Mouse (Mus musculus): ENCODE data around the gene Sh2d4b. TPM values are rescaled to one million over a fixed set of nuclear protein-coding genes. Genes with fewer than 3 reads are reported as not detected.

The Sh2d4b gene
- total RNA-seq, 2 experiments from 2014 or later = 3.4 to 3.6 TPM

DNA sequence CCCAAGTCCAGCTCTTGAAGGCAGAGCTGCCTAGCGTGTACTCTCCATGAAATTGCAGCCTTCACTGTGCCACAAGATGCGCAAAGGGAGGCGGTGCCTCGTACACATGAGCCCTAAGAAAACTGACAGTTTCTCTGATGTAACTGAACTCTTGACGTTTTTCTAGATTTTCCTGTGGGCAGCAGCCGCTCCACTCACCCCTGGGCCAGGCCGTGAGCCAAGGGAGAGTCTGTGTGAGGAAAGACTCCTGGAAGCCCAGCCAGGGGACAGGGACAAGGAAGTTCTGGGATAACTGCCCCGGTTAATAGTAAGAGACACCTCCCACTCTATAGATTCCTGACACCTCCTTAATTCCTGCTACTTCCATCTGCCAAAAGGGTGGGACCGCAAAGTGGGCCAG is 15.7 kb upstream of the Sh2d4b start:
- no peak for DNase-seq (ENCODE audit: low spot score in 2 of 2)

DNA sequence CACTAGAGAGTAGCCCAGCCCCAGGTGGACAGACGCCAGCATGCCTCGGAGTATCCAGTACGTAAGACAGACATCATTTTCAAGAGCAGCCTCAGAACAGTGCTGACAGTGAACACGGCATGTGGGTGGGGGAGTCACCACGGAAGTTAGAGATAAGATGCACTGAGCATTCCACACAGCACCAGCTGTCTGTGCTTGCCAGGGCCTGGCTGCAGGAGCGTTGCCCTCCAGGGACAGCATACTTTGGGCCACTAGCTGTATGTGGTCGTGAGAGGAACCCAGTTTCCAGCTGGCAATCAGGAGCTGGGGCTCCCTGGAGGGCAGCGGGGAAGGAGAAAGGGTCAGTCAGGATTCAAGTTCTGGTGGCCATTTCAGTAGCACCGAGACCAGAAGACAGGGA is 13.7 kb upstream of the Sh2d4b start:
- no peak for DNase-seq (ENCODE audit: low spot score in 2 of 2)

DNA sequence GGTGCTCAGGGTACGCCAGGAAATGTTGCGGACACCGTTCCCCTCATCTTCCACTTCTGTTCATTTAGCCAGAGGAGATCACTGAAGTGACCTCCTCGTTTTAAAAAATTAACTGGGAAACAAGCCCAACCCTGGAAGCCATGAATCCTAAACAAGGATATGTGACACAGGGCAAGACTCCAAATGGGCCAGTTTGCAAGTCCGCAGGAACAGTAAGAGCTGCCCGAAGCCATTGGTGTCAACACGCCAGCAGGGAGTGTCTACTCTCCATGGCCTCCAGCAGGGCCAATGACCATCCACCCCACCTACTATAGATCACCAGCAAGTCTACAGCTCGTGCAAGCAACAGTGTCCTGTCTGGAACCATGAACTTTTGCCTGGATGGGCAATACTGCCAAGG is 12.7 kb upstream of the Sh2d4b start:
- no peak for DNase-seq (ENCODE audit: low spot score in 2 of 2)

DNA sequence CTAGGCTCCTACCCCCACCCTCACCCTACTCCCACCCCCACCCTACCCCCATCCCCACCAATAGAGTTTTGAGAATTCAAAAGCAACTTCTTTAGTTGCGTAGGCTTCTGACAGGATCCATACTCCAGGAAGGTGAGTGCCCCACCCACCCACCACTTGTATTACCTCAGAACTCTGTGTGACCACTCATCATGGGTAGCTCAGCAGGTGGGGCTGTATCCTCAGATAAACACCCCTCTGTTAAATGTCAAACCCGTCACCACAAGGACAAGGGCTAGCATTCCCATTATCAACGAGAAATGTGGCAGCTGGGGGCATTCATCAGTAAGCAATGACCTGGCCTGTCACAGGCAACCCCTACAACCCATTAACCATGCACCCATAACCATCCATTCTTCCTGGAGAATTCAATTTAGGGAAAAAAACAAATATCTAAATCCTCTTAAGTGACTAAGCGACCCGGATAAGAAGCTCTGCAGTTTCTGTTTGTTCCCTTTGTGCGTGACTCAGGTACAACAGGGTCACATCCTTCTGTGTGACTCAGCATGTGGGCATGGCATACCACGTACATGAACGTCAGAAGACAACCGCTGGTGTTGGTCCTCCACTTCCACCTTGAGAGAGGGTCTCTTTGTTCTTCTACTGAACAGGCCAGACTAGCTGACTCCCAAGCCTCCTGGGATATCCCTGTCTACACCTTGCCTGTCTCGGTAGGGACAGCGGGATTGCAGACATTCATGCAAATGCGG is 9.4 kb upstream of the Sh2d4b start:
- DNase-seq (ENCODE audit: low spot score in 2 of 2) = no peak

DNA sequence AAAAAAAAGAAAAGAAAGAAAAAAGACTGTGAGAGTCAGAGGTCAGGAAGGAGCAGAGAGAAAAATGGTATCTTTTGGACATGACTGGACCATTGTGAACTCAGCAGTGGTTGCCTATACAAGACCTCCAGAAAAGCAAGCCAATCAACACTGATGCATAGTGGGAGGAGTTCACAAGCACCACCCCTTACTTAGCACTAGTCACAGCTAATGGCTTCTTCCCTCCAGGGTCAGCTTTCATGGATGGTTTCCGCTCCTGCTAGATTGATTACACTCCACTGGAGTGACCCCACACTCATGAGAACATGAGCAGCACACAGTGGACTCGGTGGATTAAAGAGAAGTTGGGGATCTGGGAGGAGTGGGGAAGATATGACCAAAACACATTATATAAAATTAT is 7.2 kb upstream of the Sh2d4b start:
- DNase-seq (ENCODE audit: low spot score in 2 of 2) = no peak

DNA sequence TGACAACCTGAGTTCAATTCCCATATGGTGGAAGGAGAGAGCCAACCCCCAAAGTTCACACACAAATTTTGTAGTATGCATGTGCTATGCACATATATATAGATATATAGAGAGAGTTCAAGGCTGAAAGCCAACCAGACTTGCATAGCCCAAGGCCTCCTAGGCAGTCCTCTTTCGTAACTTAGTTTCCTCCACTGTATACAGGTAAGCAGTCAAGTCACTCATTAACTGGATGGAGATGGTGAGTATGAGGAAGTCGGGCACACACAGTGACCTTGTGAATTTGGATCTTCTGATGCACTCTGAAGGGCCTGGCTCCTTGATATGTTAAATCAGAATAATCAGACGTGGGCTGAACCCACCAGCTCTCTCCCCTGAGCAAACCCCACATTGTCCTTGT is 4.8 kb upstream of the Sh2d4b start:
- no peak for DNase-seq (ENCODE audit: low spot score in 2 of 2)

DNA sequence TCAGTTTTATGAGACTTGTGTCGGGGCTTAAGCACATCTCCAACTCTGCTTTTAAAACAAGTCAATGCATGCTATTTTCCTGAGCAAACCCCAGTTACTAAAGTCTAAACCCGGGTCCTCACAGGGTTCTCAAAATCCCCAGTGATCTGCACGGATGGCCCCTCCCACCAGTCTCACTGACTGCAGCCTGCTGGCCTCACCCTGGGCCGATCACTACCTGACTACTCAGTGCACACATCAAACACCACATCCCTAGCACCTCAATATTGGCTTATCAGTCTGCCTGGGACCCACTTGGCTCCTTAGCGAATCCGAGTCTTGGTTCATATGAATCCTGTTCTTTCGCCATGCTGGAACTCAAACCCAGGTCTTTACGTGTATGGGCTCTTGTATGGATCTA is 2.6 kb upstream of the Sh2d4b start:
- DNase-seq (ENCODE audit: low spot score in 2 of 2) = no peak

DNA sequence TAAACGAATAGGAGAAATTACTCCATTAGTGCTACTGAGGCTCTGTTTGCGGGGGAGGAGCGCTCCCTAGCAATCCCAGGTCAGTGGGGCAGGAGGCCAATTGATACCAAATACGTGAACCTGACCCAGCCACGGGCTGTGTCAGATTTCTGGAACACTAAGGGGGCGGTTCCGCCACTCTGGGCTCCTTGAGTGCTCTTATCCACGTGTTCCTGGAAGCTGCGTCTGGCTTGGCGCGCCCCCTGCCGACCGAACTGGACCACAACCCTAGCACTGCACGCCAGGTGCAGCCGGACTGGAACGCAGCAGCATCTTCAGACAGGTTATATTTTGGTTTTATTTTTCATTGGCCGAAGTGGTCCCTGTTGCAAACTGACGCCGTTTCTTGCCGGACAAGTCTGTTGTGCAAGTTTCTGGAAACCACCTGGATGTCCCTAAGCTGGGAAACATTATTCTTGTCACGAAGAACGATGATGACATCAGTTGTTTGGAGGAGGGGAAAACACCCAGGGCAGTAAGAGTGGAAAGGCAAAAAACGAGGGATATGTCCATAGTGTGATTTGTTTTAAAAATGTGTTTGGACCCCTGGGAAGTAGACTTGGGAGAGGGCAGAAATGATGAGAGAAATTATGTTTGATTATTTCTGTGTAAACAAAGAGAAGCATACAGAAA is 1.6 kb upstream of the Sh2d4b start:
- DNase-seq (ENCODE audit: low spot score in 2 of 2) = peak; percentile 50 to 60

DNA sequence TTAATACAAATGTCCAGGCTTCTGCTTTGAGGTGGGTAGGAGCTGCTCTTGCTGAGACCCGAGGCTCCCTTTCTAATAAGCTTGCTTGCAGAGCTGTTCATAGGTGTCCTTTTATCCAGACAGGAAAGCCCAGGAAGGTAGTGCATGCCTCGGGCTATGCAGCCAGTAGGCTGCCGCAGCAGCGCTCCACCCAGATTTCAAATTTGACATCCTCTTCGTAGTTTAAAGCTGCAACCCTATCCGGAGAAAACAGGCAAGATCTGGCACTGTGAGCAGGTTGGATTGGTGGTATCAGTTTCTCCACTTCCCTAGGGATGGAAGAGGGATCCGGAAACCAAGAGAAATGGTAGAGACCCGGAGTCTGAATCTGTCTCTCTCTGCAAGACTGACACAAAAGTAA is 818 bp upstream of the Sh2d4b start:
- DNase-seq (ENCODE audit: low spot score in 2 of 2) = no peak

DNA sequence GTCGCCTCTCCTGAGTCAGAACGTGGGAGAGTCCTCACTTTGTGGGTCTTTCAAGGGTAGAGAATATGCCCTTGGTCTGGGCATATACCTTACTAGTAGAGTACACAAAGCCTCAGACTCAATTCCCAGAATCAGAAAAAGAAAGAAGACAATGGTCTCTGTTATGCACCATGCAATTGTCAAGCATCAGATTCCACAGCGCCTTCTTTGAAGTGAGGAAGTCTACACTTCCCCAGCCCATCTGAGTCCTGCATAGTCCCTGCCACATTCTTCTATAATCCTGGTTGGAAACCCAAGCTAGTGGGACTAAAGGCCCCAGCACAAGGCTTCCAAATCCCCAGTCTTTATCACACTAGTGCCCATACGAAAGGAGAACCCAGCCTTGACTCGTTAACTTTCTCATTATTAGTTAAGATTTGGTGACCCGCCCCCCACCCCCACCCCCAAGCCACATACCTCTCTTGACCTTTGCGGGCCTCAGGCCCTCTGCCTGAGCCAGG is 690 bp downstream of the Sh2d4b start:
- no peak for DNase-seq (ENCODE audit: low spot score in 2 of 2)

DNA sequence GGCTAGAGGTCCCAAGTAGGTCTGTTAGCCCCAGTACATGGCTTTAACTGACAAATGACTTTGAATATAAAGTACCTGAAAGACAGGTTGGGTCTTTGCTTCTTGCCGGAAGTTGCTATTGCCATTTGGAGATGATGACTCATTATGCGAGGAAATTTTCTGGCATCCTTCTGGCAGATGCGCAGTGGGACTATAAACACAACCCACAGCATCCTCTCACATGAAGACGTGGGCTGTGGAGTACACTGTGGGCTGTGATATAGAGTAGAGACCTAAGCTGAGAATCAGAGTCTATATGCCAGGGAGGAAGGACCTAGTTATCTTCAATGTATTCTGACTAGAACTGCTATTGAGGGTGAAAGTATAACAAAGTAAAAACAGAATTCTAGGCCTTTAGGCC is 1.6 kb downstream of the Sh2d4b start:
- DNase-seq (ENCODE audit: low spot score in 2 of 2) = no peak

DNA sequence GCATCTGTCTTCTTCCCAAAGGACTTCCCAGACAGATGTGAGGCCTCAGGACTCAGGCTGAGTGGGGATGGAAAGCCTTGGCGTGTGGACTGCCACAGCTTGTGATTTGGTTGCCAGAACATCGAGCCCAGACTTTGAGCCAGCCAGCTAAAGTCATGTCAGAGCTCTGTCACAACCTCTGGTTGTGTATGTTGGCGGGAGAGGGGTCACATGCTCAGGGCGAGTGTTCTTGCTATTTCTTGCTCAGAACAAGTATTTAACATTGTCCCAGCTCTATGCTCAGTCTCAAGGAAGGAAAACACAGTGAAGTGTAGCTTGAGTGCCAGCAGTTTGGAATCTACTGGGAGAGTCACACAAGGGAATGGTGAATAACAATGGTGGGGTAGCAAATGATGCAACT is 3.4 kb downstream of the Sh2d4b start:
- DNase-seq (ENCODE audit: low spot score in 2 of 2) = no peak

DNA sequence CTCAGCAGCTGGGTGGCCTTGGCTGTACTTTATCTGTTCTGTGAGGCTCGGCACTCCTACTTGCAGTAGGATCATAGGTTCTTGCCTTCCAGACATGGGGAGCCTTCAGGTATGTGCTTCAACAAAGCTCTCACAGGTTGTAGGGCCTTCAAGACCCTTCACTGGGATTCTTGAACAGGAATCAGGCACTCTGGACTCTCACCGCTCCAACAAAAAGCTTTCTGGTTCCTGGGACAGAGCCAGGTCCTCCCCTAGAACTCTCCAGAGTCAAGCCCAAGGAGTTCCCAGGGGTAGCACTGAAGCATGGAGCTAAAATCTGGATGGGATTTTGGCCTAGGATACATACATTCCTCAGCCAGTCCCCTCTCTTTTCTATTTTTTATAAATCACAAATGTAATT is 3.9 kb downstream of the Sh2d4b start:
- DNase-seq (ENCODE audit: low spot score in 2 of 2) = no peak

DNA sequence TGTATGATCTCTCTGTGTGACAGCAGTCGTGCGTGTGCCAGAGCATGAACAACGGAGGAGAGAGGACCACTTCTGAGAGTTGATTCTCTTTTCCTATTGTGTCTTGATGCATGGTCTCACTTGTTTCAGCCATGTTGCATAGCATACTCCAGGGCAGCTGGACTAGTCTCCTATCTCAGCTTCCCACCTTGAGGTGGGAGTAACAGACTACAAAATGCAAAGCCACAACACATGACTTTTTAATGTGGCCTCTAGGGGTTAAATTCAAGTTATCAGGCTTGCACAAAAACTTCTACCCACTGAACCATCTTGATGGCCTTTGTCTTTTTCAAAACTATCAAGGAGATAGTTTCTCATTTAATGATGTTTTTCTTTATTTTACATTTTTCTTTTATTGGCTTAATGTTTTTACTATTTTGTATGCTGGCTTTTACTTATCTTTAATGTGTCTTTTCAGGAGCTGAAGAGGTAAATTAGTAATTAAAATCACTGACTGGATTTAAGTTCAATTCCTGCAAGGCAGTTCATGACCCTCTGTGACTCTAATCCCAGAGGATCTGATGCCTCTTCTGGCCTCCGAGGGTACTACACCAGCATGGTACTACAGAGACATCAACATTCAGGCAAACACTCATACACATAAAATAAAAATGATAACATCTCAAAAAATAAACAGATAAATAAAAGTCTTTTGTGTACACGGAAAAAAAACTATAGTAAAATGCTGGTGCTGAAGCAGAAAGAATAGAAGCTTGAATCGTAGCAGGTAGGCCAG is 6.5 kb downstream of the Sh2d4b start:
- DNase-seq (ENCODE audit: low spot score in 2 of 2) = no peak

DNA sequence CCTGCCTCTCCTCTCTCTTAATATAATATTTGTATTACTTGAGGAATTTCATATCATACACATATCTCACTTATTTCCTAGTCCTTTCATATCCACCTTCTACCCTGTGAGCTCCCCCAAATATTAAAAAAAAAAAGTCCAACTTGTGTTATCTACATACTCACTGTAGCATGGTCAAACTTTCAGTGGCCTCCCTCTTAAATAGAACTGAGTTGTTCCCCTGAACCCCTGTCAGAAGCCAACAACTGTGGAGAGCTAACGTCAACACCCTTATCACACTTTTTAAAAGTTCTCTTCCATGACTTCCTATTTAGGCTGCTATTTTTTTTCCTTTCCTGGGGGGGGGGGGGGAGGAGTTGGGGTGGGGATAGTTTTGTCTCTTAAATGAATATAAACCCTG is 7.3 kb downstream of the Sh2d4b start:
- no peak for DNase-seq (ENCODE audit: low spot score in 2 of 2)

DNA sequence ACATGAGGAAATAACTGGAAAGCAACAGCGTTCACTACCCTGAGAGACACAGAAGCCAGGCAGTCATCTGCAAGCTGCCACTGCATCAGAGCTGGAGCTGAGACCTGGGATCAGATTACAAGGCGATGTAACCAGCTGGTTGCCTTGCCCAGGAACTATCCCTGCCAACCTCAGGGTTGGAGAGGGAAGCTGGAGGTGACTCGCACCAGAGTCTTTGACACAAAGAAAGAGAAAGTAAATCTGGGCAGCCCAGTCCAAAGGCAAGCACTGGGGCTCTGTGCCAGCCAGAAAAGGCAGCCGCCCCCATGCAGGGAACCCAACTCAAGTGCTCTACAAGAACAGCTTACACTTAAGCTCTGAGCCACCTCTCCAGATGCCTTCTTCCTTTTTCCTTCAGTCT is 7.8 kb downstream of the Sh2d4b start:
- no peak for DNase-seq (ENCODE audit: low spot score in 2 of 2)

DNA sequence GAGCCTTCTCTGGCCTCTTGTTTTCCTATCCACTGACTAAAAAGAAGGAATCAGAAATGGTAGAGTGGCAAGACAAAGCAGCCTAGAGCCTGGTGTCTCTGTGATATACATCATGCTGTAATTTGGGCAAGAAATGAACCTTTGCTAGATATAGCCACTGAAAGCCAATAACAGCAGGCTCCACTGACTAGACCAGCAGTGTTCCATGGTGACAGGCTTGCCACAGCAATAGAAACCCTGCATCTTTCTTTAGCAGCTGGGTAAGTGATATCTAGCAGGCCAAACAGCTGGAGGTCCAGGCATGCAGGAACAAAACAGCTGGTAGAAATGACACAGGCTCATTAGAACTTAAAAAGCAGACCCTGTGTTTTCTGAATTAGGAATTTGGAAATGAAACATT is 18.5 kb downstream of the Sh2d4b start:
- no peak for DNase-seq (ENCODE audit: low spot score in 2 of 2)

DNA sequence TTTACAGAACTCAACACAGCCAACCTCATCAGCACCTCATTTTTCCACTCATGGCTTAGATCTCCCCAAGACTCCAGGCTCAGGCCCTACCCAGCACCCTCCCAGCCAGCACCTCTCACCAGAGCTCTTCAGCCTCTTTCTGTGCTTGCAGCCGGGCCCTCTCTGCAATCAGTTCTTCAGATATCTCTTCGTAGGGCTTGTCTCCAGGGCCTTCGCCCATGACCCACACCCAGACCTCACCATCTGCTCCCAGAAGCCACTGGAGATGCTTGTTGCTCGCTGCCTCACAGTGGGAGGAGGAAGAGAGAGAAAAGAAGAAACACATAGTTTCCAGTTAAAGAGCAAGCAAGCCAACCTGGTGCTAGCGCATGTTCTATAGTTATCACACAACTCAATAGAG is 19.1 kb downstream of the Sh2d4b start:
- no peak for DNase-seq (ENCODE audit: low spot score in 2 of 2)

DNA sequence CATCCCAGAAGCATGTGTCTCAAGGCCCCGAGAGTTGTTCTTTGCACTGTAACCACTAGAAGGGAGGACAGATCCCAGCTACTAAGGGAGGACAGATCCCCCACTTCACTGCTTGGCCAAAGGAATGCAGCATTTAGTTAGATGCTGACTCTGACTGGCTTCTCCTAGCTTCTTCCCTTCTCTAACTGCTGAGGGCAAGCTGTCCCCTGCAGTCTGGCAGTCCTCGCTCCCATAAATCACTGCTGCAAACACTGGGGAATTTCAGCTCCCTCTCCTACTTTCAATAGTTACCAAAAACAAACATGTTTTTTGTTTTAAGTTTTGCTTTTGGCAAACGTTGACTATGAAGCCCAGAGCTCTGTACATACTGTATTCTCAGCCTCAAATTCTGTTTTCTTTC is 22.5 kb downstream of the Sh2d4b start:
- DNase-seq (ENCODE audit: low spot score in 2 of 2) = no peak

DNA sequence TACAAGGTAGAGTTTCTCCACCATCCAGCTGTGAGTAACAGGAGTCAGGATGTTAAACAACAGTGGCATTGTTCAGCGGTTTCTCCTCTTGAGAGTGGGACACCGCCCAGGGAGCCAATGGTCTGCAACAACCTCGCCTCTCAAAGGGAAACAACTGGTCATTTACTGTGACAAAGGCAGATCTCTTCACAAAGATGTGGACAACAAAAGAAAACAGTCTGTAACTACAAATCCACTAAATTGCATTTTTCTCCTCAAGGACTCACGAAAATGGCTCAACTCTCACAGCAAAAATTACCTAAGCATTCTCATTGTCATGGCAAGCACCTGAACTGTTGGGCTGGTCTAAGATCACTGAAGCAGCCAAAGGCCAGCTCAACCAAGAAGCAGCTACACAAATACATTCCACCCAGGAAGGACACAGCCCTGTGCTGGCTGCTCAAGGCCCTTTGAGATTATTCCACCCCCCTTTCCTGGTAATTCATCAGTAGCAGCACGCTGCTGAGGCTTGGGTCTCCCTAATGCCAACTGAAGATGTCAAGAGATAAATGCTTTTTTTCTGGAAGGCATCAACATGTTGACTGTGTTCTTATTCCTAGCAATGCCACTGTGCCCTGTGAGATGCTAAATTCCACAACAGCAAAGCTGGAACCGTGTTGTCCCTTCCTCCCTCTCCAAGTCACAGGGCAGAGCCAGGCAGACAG is 28.1 kb downstream of the Sh2d4b start:
- DNase-seq (ENCODE audit: low spot score in 2 of 2) = no peak

DNA sequence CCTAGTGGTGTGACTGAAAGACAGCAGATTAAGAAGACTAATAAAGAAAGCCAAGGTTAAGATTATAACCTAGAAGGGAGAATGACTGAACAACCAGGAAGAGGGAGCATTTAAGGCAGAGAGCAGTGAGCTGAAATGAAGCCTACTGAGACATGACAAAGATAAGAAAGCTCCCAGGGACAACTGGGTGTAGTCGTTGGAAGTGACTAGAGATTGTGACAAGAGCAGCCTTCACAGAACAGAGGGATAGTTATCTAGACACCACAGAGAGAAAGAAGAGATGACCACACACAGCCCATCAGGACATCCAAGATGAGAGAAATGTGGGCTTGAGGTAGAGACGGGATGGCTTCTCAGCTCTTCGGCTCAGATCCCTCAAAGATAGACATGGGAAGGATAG is 29.4 kb downstream of the Sh2d4b start:
- DNase-seq (ENCODE audit: low spot score in 2 of 2) = no peak

DNA sequence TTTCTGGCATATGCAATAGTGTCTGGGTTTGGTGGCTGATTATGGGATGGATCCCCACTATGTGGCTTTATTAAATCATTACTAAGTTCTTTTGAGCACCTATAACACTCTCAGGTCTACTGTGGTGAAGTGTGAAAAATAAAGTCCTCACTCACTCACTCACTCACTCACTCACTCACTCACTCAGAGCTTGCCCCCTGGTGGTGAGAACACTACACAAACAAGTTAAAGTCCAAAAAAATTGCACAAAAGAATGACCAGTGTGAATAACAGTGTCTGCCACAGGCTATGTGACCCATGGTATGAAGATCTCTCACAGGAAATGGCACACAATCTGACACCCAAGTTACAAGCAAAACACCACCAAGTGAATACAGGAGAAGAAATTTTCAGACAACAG is 30.0 kb downstream of the Sh2d4b start:
- no peak for DNase-seq (ENCODE audit: low spot score in 2 of 2)
